Mouse (Mus musculus): Measurements from ENCODE around the gene Gtf2a1l. TPM values are rescaled to one million over a fixed set of nuclear protein-coding genes. Genes with fewer than 3 reads are reported as not detected.

Gene Gtf2a1l
- not detected in 2 replicates for total RNA-seq (2014; rRNA removed)
- polyA plus RNA-seq (2012; rRNA removed) = not detected in 2 replicates

DNA sequence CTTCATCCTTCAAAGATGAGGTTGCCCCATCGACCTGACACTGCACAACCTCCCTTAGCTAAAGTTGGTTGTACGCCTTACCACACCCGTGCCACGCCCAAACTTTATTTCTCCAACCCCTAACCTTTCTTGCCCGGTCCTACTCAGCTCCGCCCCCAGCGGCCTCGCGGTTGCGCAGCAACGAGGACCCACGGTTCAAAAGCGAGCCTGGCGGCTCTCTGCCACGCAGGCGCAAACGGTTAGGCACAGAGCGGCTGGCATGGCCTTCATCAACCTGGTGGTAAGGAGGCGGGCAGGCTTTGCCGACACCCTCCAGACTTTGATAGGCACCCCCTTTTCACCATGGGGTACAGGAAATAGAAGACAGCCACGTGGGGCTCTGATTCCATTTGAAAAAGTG is at the start of gene Gtf2a1l:
Gtf2a1l (plus strand) TSS at position 209 of the 400 bp plus-strand sequence.
- H3K27ac ChIP-seq (replicated peaks; ENCODE audit: insufficient read depth, low read depth, low read length) = no peak within 1 kb of the TSS
- no peaks in the 10 kb centered on the region for H3K4me1 ChIP-seq (ENCODE audit: control insufficient read depth, insufficient read depth, low read length)
- H3K4me3 ChIP-seq (ENCODE audit: insufficient read depth, low read depth, low read length) = no peak within 1 kb of the TSS
- TF ChIP-seq POLR2A (IDR thresholded peaks at IDR 0.05; ENCODE audit: extremely low read depth, insufficient read depth, low read length) (no peak), CTCF (IDR thresholded peaks at IDR 0.05; ENCODE audit: low read depth, low read length) (no peak)
- no peaks in the 10 kb centered on the region for H3K36me3 ChIP-seq (ENCODE audit: control insufficient read depth, insufficient read depth, low read length)
- no peak for DNase-seq (ENCODE audit: extremely low read depth, low read depth, low spot score)
- H3K27me3 ChIP-seq (ENCODE audit: control insufficient read depth, insufficient read depth, low read length) = no peaks in the 10 kb centered on the region
- WGBS = 18% methylated on average over 21 of the region's 21 CpGs
- no peaks in the 10 kb centered on the region for H3K79me2 ChIP-seq (ENCODE audit: control insufficient read depth, insufficient read depth, low read length)
- no peak within 1 kb of the TSS for H3K9ac ChIP-seq (ENCODE audit: low read depth, low read length)

GRCm38 (mm10) chr17:88620935-88621334 is 47.5 kb upstream of the Gtf2a1l start:
- TF ChIP-seq POLR2A (IDR thresholded peaks at IDR 0.05; ENCODE audit: extremely low read depth, insufficient read depth, low read length) (no peak), CTCF (IDR thresholded peaks at IDR 0.05; ENCODE audit: low read depth, low read length) (no peak)
- Histone ChIP-seq H3K27me3 (ENCODE audit: control insufficient read depth, insufficient read depth, low read length) (no peaks in the 10 kb centered on the region), H3K4me1 (ENCODE audit: control insufficient read depth, insufficient read depth, low read length) (peaks cover 18% of the 10 kb centered on the region), H3K9ac (ENCODE audit: low read depth, low read length) (no peak overlapping the region), H3K36me3 (ENCODE audit: control insufficient read depth, insufficient read depth, low read length) (no peaks in the 10 kb centered on the region), H3K79me2 (ENCODE audit: control insufficient read depth, insufficient read depth, low read length) (peaks cover 7% of the 10 kb centered on the region; the same call in 1 of the 2 replicates), H3K4me3 (ENCODE audit: insufficient read depth, low read depth, low read length) (no peak overlapping the region), H3K27ac (replicated peaks; ENCODE audit: insufficient read depth, low read depth, low read length) (no peak overlapping the region)
- no peak for DNase-seq (ENCODE audit: extremely low read depth, low read depth, low spot score)
- WGBS = 91% methylated on average over 4 of the region's 4 CpGs

- H3K4me3 ChIP-seq (ENCODE audit: insufficient read depth, low read depth, low read length) = no peak overlapping the region
- no peaks in the 10 kb centered on the region for H3K36me3 ChIP-seq (ENCODE audit: control insufficient read depth, insufficient read depth, low read length)
- H3K9ac ChIP-seq (ENCODE audit: low read depth, low read length) = no peak overlapping the region
- WGBS = 76% methylated on average over 3 of the region's 3 CpGs
- TF ChIP-seq POLR2A (IDR thresholded peaks at IDR 0.05; ENCODE audit: extremely low read depth, insufficient read depth, low read length) = no peak
- no peak for TF ChIP-seq CTCF (IDR thresholded peaks at IDR 0.05; ENCODE audit: low read depth, low read length)
- peaks cover 5% of the 10 kb centered on the region; the same call in 1 of the 2 replicates for H3K79me2 ChIP-seq (ENCODE audit: control insufficient read depth, insufficient read depth, low read length)
- 0 out of 2 replicates have a peak overlapping the region, but pooled peaks have one; percentile 57 for H3K27ac ChIP-seq (replicated peaks; ENCODE audit: insufficient read depth, low read depth, low read length)
- H3K27me3 ChIP-seq (ENCODE audit: control insufficient read depth, insufficient read depth, low read length) = no peaks in the 10 kb centered on the region
- peaks cover 18% of the 10 kb centered on the region for H3K4me1 ChIP-seq (ENCODE audit: control insufficient read depth, insufficient read depth, low read length)
- DNase-seq (ENCODE audit: extremely low read depth, low read depth, low spot score) = no peak
Measured at GRCm38 (mm10) chr17:88621374-88621773, 47.1 kb upstream of the Gtf2a1l start.

DNA sequence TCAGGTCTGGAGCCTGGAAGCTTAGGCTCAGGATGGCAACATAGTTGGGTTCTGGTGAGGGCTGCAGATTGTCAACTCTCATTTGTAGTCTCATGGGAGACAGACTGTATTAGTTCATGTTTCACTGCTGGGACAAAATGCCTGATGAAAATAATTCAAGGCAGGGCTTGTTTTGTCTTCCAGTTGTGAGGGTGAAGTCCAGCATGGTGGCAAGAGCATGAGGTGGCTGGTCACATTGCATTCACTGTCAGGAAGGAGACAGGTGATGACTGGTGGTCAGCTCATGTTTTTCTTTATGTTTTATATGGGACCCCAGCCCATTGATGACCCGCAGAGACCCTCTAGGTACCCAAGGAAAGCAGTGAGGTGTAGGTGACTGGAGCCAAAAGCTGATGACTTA is 45.7 kb upstream of the Gtf2a1l start:
- no peak overlapping the region for H3K9ac ChIP-seq (ENCODE audit: low read depth, low read length)
- 95% methylated on average over 1 of the region's 1 CpGs for WGBS
- no peaks in the 10 kb centered on the region for H3K36me3 ChIP-seq (ENCODE audit: control insufficient read depth, insufficient read depth, low read length)
- TF ChIP-seq POLR2A (IDR thresholded peaks at IDR 0.05; ENCODE audit: extremely low read depth, insufficient read depth, low read length) (no peak), CTCF (IDR thresholded peaks at IDR 0.05; ENCODE audit: low read depth, low read length) (no peak)
- no peak overlapping the region for H3K4me3 ChIP-seq (ENCODE audit: insufficient read depth, low read depth, low read length)
- 0 out of 2 replicates have a peak overlapping the region, but pooled peaks have one; percentile 19 for H3K27ac ChIP-seq (replicated peaks; ENCODE audit: insufficient read depth, low read depth, low read length)
- DNase-seq (ENCODE audit: extremely low read depth, low read depth, low spot score) = no peak
- peaks cover under 1% of the 10 kb centered on the region; the same call in 1 of the 2 replicates for H3K79me2 ChIP-seq (ENCODE audit: control insufficient read depth, insufficient read depth, low read length)
- no peaks in the 10 kb centered on the region for H3K27me3 ChIP-seq (ENCODE audit: control insufficient read depth, insufficient read depth, low read length)
- H3K4me1 ChIP-seq (ENCODE audit: control insufficient read depth, insufficient read depth, low read length) = peaks cover 22% of the 10 kb centered on the region

GRCm38 (mm10) chr17:88624386-88624785 is 44.1 kb upstream of the Gtf2a1l start:
- Histone ChIP-seq H3K9ac (ENCODE audit: low read depth, low read length) (no peak overlapping the region), H3K79me2 (ENCODE audit: control insufficient read depth, insufficient read depth, low read length) (peaks cover 4% of the 10 kb centered on the region; the same call in 1 of the 2 replicates)
- WGBS = 96% methylated on average over 4 of the region's 4 CpGs

GRCm38 (mm10) chr17:88625350-88625749 is 43.1 kb upstream of the Gtf2a1l start:
- Histone ChIP-seq H3K27me3 (ENCODE audit: control insufficient read depth, insufficient read depth, low read length) (no peaks in the 10 kb centered on the region), H3K4me1 (ENCODE audit: control insufficient read depth, insufficient read depth, low read length) (peaks cover 22% of the 10 kb centered on the region), H3K4me3 (ENCODE audit: insufficient read depth, low read depth, low read length) (no peak overlapping the region), H3K27ac (replicated peaks; ENCODE audit: insufficient read depth, low read depth, low read length) (peak overlapping the region; percentile 48), H3K9ac (ENCODE audit: low read depth, low read length) (no peak overlapping the region), H3K36me3 (ENCODE audit: control insufficient read depth, insufficient read depth, low read length) (no peaks in the 10 kb centered on the region), H3K79me2 (ENCODE audit: control insufficient read depth, insufficient read depth, low read length) (peaks cover 4% of the 10 kb centered on the region; the same call in 1 of the 2 replicates)
- TF ChIP-seq POLR2A (IDR thresholded peaks at IDR 0.05; ENCODE audit: extremely low read depth, insufficient read depth, low read length) = no peak
- DNase-seq (ENCODE audit: extremely low read depth, low read depth, low spot score) = no peak
- WGBS = 90% methylated on average over 13 of the region's 13 CpGs

More at GRCm38 (mm10) chr17:88624386-88624785, 44.1 kb upstream of the Gtf2a1l start:
- H3K27me3 ChIP-seq (ENCODE audit: control insufficient read depth, insufficient read depth, low read length) = no peaks in the 10 kb centered on the region
- no peak for DNase-seq (ENCODE audit: extremely low read depth, low read depth, low spot score)
- no peak overlapping the region for H3K27ac ChIP-seq (replicated peaks; ENCODE audit: insufficient read depth, low read depth, low read length)
- no peaks in the 10 kb centered on the region for H3K36me3 ChIP-seq (ENCODE audit: control insufficient read depth, insufficient read depth, low read length)
- no peak for TF ChIP-seq CTCF (IDR thresholded peaks at IDR 0.05; ENCODE audit: low read depth, low read length)
- no peak for TF ChIP-seq POLR2A (IDR thresholded peaks at IDR 0.05; ENCODE audit: extremely low read depth, insufficient read depth, low read length)
- H3K4me1 ChIP-seq (ENCODE audit: control insufficient read depth, insufficient read depth, low read length) = peaks cover 22% of the 10 kb centered on the region
- H3K4me3 ChIP-seq (ENCODE audit: insufficient read depth, low read depth, low read length) = no peak overlapping the region

All from liver, adult 2 months (tissue).